Mouse (Mus musculus) left cerebral cortex, adult 9 months (tissue): ENCODE measurements around the gene Gm49342.
A peak's percentile ranks its signal among the peaks of the same experiment; 100 is the strongest.

Experiments
- DNase-seq, 2 experiments: peaks; one replicate each; pipeline ENCODE4 v3.0.0; 2022; ENCODE audit warnings: low spot score in 2 of 2

Gm49342 gene

GRCm38 (mm10) chr14:50979631-50980030 lies 35.3 kb downstream of the Gm49342 start:
- DNase-seq, result no peak

GRCm38 (mm10) chr14:50981207-50981606 lies 36.9 kb downstream of the Gm49342 start:
- DNase-seq, result no peak

- DNase-seq, result no peak
These were observed 37.5 kb downstream of the Gm49342 start for GRCm38 (mm10) chr14:50981837-50982236.

GRCm38 (mm10) chr14:50987668-50988067 lies 43.4 kb downstream of the Gm49342 start:
- no peak for DNase-seq

- no peak for DNase-seq
These were observed 46.7 kb downstream of the Gm49342 start for GRCm38 (mm10) chr14:50991037-50991436.

GRCm38 (mm10) chr14:50997088-50997487 lies 52.8 kb downstream of the Gm49342 start:
- no peak for DNase-seq

- no peak for DNase-seq
These were observed 53.8 kb downstream of the Gm49342 start for GRCm38 (mm10) chr14:50997999-50998666.

GRCm38 (mm10) chr14:51007152-51007801 lies 63.0 kb downstream of the Gm49342 start, which contains the start of gene Rnase10:
TSS of gene Rnase10 (plus strand) at chr14:51007751.
- no peak for DNase-seq

GRCm38 (mm10) chr14:51007914-51008713 lies 63.8 kb downstream of the Gm49342 start:
- peak; percentile 15 to 34 for DNase-seq

GRCm38 (mm10) chr14:51008781-51009180 lies 64.5 kb downstream of the Gm49342 start:
- no peak for DNase-seq

- DNase-seq, result no peak
These were observed 65.3 kb downstream of the Gm49342 start for GRCm38 (mm10) chr14:51009572-51009971.
